Mouse (Mus musculus): Measurements from ENCODE around the gene Ackr1. TPM values are rescaled to one million over a fixed set of nuclear protein-coding genes. Genes with fewer than 3 reads are reported as not detected.
"Not testable (repeated sequence)": the region's sequence is repeated elsewhere in the genome, so short reads cannot be mapped to it uniquely, and the experiment has no call there.

Ackr1 gene
- total RNA-seq, 2 experiments from 2014 or later, result 76.9 to 81.4 TPM

DNA sequence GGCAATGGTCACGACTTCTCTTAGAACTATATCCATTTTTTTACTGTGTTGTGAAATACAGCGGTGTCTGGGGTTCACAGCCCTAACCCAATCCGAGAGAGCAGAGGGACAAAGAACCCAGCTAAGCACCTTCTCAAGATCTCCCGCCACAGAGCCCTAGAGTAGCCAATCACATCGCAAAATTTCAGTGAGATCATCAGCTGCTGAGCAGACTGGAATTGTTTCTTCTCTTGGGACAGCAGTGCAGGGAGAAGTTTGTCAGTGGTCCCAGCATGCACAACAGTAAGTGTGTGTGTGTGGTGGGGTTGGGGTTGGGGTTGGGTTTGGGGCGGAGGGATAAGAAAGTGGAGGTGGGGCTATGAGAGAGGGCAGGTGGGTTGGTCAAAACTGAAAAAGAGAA is 16.4 kb upstream of the Ackr1 start:
- no peak for DNase-seq (ENCODE audit: low spot score in 2 of 2)

DNA sequence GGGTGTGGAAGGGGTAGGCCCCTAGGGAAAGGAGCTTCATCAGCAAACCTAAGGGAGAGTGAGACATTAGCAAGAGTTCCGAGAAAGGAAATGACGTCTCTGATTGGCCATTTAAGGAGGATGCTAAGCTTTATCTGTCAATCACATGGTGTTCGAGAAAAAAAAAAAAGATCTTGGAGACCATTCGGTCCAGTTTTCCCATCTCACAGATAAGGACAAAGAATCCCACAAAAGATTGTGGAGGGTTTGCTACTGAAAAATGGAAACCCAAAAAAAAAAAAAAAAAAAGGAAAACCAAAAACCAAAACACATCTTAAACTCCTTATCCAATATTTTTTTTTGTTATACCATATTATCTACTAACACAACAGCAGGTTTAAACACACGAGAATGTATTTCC is 15.6 kb upstream of the Ackr1 start:
- no peak for DNase-seq (ENCODE audit: low spot score in 2 of 2)

DNA sequence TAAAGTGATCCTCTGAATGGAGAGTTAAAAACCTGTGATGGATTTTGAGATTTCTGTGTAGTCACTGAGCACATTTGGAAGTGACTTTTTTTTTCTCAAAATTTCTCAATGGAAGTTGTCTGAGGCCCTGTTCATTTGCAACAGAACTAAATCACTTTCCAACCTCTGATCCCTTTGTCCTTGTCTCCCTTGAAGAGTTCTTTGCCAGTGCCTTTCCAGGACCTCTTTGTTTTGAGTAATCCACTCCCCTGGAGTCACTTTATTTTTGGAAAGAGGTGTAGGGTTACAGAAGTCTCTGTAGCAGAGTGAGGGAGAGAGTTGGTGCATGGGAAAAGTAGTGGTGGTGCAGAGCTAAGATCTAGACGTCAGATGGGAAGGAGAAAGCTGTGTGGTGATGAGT is 15.0 kb upstream of the Ackr1 start:
- DNase-seq (ENCODE audit: low spot score in 2 of 2), result no peak

DNA sequence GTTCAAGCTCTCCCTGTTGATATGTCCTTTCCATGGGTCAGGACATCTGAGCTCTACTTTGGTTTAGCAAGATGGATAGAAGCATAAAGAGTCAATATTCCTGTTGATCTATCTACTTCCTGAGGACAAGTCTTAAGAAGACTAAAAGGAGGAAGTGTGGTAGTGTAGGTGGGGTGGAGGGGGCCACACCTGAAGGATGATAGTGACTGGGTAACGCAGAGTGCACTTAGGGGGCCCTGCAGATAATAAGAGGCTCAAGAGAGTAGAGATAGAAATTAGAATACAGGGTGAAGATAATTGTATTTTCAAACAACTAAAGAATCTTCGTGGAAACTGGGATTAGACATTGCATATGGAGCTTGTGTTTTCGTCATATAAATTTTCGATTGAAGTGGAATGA is 11.6 kb upstream of the Ackr1 start:
- no peak for DNase-seq (ENCODE audit: low spot score in 2 of 2)

DNA sequence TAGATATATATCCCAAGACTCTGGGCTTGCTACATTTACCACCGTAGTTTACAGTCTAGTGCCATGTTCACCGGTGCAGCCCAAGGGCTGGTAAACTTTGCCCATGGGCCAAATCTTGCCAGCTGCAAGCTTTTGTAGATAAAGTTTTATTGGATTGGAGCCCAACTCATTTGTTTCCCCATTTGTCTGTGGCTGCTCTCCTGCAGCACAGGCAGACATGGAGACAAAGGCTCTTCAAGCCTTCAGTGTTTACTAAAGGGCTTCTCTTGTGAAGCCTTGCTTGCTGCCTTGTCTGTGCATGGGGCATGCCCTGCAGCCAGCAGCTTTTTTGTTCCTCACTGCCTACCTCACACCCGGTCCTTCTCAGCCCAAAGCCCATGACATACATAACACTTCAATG is 10.4 kb upstream of the Ackr1 start:
- no peak for DNase-seq (ENCODE audit: low spot score in 2 of 2)

DNA sequence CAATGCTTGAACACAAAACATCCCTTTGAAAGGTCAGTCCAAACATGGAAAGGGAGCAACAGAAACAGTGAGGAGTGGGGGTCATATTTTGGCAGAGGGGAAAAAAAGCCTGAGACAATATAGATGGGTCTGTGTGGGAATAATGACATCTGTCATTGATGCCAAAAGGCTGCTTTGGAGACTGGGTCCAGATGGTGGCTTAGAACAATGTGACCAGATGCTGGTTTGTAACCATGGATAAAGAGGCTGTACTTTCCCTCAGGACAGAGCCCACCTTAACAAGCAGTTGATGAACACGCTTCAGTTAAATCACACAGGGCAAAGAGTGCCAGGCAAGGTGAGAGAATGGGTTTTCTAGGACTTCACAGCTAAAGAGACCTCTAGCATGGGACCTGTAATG is 8.9 kb upstream of the Ackr1 start:
- no peak for DNase-seq (ENCODE audit: low spot score in 2 of 2)

DNA sequence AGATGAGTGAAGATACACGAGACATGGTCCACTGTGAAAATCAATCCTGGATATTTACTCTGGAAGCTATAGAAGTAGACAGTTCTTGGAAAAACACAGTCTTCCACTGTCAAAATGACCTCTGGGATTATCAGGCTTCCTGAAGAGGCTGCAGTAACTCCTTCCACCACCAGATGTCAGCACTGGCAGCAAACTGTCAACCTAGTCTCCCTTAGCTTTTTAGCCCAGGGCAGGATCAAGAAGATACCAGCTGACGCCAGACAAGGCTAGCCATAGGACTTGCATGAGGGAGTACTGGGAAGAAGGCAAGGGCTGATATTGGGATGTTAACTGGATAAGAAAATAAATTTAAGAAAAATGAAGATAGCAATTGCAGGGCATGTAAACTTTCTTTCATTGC is 6.0 kb upstream of the Ackr1 start:
- DNase-seq (ENCODE audit: low spot score in 2 of 2), result peak; percentile 46 to 61

DNA sequence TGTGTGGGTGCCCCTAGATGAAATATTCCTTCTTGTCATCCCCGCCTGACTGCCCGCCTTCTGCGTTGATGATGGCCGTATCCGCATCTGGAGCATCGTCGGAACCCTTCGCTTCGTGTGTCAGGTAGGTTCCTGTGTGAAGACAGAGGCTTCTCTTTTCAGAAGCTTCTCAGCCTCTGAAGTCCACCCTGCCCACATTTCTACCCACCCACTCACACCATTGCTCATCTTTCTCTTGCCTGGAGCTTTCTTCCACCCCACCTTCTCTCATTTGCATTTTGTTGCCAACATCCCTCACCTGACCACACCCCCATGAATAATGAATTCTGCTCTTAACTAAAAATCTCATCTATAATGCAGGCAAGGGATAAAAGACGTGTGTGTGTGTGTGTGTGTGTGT is 3.5 kb upstream of the Ackr1 start:
- DNase-seq (ENCODE audit: low spot score in 2 of 2), result no peak

DNA sequence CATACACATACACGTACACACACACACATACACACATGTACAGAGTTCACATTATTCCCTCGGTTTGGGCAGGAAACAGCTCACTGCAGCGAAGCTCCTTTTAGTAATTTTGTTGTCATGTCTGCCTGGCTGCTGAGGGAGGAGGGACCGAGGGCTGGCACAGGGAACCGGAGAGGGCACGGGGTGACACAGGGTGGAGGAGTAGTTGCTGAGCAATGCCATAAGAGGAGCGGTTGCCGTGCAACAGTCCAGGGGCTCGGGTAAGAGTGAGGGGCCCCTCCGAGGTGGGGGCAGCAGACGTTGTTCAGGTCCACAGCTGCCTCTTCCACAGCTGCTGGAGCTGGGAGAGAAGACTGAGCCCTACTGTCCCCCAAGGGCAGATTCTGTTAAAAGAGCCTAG is 2.4 kb upstream of the Ackr1 start:
- no peak for DNase-seq (ENCODE audit: low spot score in 2 of 2)

DNA sequence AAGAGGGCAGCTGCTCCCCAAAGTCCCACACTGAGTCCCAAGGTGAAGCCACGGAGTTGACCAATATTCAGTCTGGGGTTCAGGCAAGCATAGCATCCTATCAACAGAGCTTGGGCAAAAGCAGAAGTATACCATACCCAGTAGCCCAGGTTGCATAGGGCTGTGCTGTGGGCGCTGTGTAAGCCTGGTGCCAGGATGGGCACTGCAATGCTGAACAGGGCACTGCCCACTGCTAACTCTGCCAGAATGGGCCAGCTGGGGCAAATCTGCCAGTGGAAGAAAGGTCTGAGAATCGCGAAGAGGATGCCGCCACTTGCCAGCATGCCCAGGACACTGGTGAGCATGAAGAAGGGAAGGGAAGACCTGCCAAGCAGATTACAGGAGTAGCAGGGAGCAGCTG is 1.1 kb downstream of the Ackr1 start:
- no peak for DNase-seq (ENCODE audit: low spot score in 2 of 2)

DNA sequence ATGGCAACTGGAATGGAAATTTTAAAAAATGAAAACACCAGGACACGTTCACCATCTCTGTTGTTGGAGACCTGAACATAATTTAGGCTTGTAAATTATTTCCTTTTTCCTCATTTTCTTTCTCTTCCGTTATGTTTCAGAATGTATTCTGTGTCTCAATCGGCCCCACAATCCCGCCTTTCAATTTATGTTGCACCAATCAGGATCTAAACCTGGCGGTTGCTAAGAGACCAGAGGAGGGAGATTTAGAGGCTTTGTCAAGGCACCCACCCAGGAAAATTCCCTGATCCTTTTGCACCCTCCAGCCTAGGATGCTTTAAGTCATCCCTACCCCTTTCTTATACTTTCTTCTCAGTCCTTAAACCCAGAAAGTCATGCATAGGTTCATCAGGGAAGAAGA is 3.8 kb downstream of the Ackr1 start:
- DNase-seq (ENCODE audit: low spot score in 2 of 2), result no peak

DNA sequence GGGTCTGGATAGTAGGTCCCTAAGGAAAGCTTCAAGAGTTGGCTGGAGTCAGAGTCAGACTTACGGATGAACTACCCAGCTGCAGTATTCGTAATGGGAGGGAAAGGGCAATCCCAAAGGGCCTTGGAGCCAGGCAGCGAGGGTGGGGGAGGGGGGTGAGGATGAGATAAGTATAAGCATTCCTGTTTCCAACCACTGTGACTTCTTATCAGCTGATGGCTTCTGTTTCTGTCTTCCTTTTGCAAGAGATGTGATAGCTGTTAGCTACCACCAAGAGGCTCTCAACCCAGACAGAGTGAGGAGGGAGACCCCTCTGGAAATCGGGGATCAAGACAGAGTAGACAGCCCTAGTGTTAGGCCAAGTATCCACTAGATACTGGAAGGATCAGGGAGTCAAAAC is 4.4 kb downstream of the Ackr1 start:
- DNase-seq (ENCODE audit: low spot score in 2 of 2), result no peak

DNA sequence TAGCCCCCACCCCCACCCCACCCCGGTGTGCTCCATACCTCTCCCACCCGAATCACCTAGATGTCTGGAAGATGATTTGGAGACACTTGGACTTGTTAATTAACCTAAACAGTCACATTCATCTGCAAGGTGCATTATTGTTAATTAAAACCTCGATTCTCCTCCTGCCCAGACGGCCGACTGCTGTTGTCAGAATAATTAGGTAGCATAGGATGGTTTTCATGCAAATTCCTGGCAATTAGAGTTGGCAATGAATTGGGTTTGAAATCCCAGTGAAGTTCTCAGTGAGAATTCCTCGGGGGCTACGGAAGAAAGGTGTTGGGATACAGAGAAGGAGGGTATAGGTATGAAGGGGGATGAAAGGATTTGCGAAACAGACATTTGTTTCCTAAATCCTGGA is 5.1 kb downstream of the Ackr1 start:
- DNase-seq (ENCODE audit: low spot score in 2 of 2), result no peak

DNA sequence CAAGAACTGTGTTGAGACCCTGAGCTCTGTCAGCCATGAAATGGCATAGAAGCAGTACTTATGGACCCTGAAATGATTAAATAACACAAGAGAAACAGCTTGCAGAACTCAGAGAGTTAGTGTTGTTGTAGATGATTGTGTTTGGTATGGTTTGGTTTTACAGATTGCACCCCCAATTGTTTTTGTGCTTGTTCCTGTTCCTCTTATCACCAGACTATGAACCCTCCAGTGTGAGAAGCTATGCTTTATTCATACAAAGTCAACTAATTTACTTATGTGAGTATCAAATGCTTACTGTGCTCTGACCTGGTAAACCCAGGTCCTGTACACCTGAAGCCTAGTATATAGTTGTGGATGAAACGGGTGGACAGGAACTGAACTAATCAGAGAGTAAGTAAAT is 7.0 kb downstream of the Ackr1 start:
- DNase-seq (ENCODE audit: low spot score in 2 of 2), result no peak

DNA sequence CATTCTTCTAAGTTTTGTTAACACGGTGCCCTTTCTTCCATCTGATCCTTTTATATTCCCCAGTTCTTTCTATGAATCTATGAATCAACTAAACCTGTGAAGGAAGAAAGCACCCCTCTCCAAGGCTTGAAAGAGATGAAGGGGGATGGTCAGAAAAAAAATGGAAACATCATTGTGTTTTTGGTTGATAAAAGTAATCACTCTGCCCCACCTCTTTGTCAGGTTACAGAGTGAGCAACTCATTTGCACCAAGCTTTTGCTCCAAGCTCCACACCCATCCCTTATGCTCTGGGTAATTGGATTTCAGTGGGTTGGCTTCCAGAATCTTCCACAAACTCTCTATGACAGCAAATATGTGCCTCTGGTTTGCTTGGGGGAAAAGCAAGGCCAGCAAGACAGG is 8.2 kb downstream of the Ackr1 start:
- DNase-seq (ENCODE audit: low spot score in 2 of 2), result no peak

DNA sequence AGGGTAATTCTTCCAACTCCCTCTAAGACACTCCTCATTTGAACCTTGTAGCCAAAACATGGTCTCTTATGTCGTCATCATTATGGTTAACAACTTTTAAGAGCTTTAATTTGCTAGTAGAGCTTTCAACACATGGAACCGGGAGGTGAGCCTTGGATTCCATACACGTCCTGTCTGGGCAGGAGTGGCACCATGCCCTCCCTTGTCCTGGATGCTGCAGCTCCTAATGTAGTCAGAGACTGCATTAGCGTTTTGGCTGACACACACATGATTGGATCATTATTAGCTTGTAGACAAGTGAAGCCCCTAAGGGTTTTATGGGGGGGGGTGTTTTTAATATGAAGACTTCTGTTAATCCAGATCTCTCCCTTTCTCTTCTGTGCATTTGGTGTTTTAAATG is 8.6 kb downstream of the Ackr1 start:
- DNase-seq (ENCODE audit: low spot score in 2 of 2), result no peak

DNA sequence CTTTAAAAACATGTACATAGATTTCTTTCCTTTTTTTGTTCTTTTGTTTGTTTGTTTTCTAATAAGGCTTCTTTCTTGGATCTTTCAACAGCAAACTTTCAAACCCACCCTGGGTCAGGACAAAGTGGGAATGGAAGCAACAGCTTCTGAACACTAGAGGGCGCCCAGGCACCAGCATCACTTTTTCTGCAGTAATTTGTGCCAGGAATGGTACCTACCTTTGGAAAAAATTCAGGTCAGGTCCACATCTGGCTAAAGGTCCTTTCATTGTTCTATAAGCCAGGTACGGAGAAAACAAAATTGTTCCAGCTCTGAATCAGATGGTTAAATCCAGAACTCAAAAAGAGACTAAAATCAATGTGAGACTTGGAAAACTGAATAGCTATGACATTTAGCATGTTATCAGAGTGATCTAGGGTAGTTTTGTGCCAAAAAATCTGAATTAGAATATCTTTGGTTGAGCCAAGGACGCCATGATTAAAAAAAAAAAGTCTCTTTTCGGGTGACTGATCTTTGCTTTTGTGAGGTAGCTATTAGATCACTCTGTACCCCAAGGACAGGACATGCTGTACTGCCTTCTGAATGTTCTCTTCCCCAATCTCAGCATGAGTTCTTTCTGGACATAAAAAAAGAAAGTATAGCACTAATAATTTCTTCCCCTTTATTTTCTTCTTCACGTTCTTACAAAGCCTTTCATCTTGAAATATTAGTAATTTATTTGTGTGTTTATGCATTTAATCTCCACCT is 9.5 kb downstream of the Ackr1 start:
- peak in 1 of 2 experiments; percentile 24 for DNase-seq (ENCODE audit: low spot score in 2 of 2)

DNA sequence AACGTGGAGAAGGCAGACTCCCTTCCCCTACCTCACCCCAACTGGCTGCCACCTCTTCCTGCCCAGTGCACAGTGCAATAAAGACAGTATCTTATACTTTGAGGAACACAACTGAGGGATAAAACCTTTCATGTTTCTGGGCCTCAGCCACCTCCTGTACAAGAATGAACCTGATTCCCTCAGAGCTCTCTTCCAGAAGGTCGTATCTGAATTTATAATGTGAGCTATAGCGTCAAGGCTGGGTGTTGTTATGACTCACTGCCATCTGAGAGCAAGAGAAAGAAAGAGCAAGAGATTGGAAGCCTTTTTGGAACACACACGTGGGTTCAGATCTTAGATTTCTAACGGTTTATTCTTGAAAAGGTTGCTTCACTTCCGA is 11.3 kb downstream of the Ackr1 start:
- DNase-seq (ENCODE audit: low spot score in 2 of 2), result no peak

DNA sequence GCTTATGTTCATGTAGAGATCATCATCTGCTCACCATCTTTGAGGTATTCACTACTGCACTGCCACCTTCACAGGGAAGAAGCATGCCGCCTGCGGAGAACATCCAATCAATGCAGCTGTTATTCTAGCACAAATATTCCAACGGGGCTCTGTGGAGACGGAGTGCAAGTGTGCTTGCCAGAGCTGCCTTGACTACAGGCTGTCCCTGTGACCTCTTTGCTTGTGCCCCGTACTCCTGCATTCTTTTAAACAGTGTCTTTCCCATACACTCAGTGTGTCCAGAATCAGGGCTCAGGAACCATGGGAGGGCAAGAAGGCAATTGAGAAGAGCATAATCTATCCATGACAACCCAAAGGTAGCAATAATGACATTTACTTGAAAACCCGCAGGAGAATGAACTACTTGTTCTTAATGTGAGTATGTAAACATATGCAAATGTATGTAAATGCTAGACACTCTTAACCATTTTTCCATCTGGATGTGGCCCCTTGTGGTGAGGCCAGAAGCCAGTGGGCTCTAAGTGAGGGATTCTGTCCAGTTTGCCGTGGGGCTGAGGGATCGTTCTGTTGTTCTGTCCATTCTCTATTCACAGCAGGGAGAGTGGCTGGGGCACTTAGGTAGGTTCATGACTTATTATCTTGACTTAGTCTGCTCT is 11.8 kb downstream of the Ackr1 start:
- DNase-seq (ENCODE audit: low spot score in 2 of 2), result no peak

DNA sequence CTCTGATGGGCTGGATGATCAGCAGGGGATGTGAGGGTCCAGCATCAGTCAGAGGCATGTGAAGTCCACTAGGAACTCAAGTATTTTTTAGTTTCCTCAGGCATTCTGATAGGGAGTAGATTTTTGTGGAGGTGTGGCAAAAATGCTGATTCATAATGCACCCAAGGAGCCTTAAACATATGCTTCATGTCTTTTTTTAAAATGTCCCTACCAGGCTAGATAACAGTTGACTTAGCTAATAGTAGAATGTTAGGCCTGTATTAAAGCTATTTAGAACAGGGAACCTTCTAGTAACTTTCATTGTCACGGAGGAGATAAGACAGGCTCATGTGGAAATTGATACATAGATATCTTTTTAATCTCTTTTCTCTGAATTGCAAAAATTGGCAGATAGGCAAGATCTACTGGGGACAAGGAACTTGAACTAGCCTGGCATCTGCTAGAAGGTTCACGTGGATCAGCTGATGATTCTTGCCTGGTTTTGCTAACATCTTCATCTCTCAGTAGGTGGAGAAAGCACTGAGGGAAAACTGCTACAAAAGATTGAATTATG is 15.5 kb downstream of the Ackr1 start:
- no peak for DNase-seq (ENCODE audit: low spot score in 2 of 2)

DNA sequence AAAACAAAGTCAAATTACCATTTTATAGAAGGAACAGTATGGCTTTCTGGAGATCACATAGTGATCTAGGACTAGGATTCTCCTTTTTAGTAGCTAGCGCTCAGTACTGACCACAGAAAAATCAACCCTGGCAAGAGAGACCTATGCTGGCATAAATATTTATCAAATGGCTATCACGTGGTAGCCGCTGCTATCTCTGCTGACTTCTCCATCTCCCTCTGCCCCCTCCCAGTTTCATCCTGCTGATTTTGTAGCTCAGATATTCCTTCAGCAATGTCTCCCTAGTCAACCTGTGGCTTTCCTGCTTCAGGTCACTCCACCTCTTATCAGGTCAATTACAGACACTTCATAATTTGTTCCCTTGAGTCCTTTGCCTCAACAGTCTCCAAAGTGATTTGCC is 17.8 kb downstream of the Ackr1 start:
- no peak for DNase-seq (ENCODE audit: low spot score in 2 of 2)

DNA sequence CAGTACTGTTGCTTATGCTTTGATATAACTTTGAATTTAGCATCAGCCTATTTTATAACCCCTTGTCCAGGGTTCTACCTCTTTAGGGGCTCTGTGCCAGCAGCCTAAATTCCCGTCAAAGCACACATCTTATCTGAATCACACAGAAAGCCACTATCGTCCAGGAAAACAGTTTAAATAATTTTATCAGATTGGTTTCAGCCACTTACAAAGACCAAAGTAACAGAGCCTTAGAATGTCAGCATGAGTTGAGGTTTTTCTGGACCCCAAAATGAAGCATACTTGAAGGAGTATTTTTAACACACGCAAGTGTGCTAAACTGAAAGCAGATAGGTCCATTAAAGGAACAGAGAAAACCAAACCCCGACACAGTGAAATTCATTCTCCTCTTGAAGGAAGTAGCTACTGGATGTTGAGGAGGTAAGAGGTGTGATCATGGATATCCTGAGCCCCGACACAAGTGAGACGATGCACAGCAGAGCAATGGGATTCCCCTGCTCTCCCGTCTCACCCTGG is 20.0 kb downstream of the Ackr1 start:
- DNase-seq (ENCODE audit: low spot score in 2 of 2), result not testable (repeated sequence)

DNA sequence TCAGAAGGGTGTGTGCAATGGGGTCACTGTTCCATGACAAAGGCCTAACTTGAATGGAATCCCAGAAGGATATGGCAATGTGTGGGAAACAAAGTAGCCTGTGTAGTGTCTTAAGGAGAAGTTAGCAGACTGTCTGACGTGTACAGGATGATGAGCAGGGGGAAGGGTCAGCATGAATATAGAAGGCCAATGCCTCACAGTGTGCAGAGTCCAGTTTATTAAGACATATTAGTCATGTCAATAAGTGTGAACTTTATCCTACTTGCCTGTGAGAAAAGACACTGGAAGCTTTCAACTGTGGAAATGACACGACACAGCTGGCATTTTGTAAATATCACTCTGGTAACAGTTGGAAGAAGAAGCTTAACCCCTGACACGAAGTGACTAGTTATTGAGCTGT is 30.8 kb downstream of the Ackr1 start:
- DNase-seq (ENCODE audit: low spot score in 2 of 2), result not testable (repeated sequence)

Data from layer of hippocampus, postnatal 14 days (tissue).